Mouse (Mus musculus) bone marrow macrophage, adult 2 months (primary cell): Measurements from ENCODE around the gene Jph3.

Source experiments
- CTCF ChIP-seq: IDR thresholded peaks from 2 replicates; pipeline ENCODE4 v1.5.1; 2012; ENCODE audit warnings: low read depth, mild to moderate bottlenecking, low read length, moderate library complexity
- POLR2A ChIP-seq: IDR thresholded peaks from 2 replicates; pipeline ENCODE4 v1.6.1; 2012; ENCODE audit warnings: mild to moderate bottlenecking, low read depth, low read length, borderline replicate concordance

- TF ChIP-seq CTCF (no peak), POLR2A (no peak)
These were observed 29.5 kb upstream of the Jph3 start for GRCm38 (mm10) chr8:121699936-121700335.
